Mouse (Mus musculus) kidney, adult 2 months (tissue): Measurements from ENCODE around the gene Olfr483.

Experiments used
- CTCF ChIP-seq: fragments of 200-500 bp; conservative IDR thresholded peaks from 2 replicates; pipeline ENCODE4 v1.5.1; 2011; ENCODE audit warnings: low read depth, mild to moderate bottlenecking, control low read depth, low read length, moderate library complexity, mixed read lengths; ENCODE audit not compliant: insufficient read depth, insufficient read length
- POLR2A ChIP-seq: fragments of 200-500 bp; IDR thresholded peaks from one replicate; pipeline ENCODE4 v1.6.1; 2011; ENCODE audit warnings: low read depth, low read length, control low read depth

- TF ChIP-seq POLR2A (no peak), CTCF (no peak)
These were observed 33.4 kb upstream of the Olfr483 start, which contains the start of gene Olfr480 for GRCm38 (mm10) chr7:108067246-108067645.
